Mouse (Mus musculus) MEL (cell line): ENCODE data around the gene Anxa10.

Source experiments
- CTCF ChIP-seq, 3 experiments: IDR thresholded peaks in 2 of 3; conservative IDR thresholded peaks in 1 of 3; 2 replicates each; pipeline ENCODE4 v1.5.1; 2011 to 2012; ENCODE audit warnings: low read length in 3 of 3, low read depth in 2 of 3, mild to moderate bottlenecking in 2 of 3, improper control_type of control experiment in 1 of 3, inconsistent platforms in 1 of 3, mixed read lengths in 1 of 3, moderate library complexity in 1 of 3; ENCODE audit not compliant: control insufficient read depth in 1 of 3, insufficient read depth in 1 of 3, poor library complexity in 1 of 3, severe bottlenecking in 1 of 3
- ELF1 ChIP-seq: IDR thresholded peaks from 2 replicates; pipeline ENCODE4 v1.6.1; 2014; ENCODE audit warnings: low read depth, mild to moderate bottlenecking, inconsistent platforms, low read length, improper control_type of control experiment, moderate library complexity
- EP300 ChIP-seq, 2 experiments: IDR thresholded peaks; 2 replicates each; pipeline ENCODE4 v1.6.1; 2011; ENCODE audit warnings: improper control_type of control experiment in 2 of 2, low read length in 2 of 2, low read depth in 1 of 2, mild to moderate bottlenecking in 1 of 2
- MEF2A ChIP-seq: IDR thresholded peaks from 2 replicates; pipeline ENCODE4 v1.6.1; 2014; ENCODE audit warnings: low read depth, mild to moderate bottlenecking, inconsistent platforms, low read length, improper control_type of control experiment; ENCODE audit not compliant: poor library complexity, insufficient replicate concordance, severe bottlenecking; ENCODE audit errors: extremely low read depth
- MXI1 ChIP-seq: IDR thresholded peaks from 2 replicates; pipeline ENCODE4 v1.6.1; 2011; ENCODE audit warnings: mild to moderate bottlenecking, low read depth, low read length, improper control_type of control experiment
- POLR2A ChIP-seq, 2 experiments: IDR thresholded peaks; 2 replicates each; pipeline ENCODE4 v1.6.1; 2011 to 2012; ENCODE audit warnings: low read length in 2 of 2, mild to moderate bottlenecking in 2 of 2, control low read depth in 1 of 2, improper control_type of control experiment in 1 of 2, low read depth in 1 of 2, moderate library complexity in 1 of 2; ENCODE audit not compliant: control insufficient read depth in 1 of 2, insufficient read depth in 1 of 2, poor library complexity in 1 of 2
- POLR2AphosphoS5 ChIP-seq: IDR thresholded peaks from 2 replicates; pipeline ENCODE4 v1.6.1; 2012; ENCODE audit warnings: low read depth, borderline replicate concordance, mild to moderate bottlenecking, inconsistent platforms, low read length, moderate library complexity, mixed read lengths
- RAD21 ChIP-seq: IDR thresholded peaks from 2 replicates; pipeline ENCODE4 v1.6.1; 2011; ENCODE audit warnings: mild to moderate bottlenecking, low read depth, low read length, improper control_type of control experiment
- RCOR1 ChIP-seq: IDR thresholded peaks from 2 replicates; pipeline ENCODE4 v1.6.1; 2012; ENCODE audit warnings: low read depth, mild to moderate bottlenecking, inconsistent platforms, low read length, improper control_type of control experiment
- SIN3A ChIP-seq: IDR thresholded peaks from 2 replicates; pipeline ENCODE4 v1.6.1; 2012; ENCODE audit warnings: low read length, improper control_type of control experiment, inconsistent platforms
- TBP ChIP-seq: IDR thresholded peaks from 2 replicates; pipeline ENCODE4 v1.8.0; 2011; ENCODE audit warnings: low read depth, low read length, improper control_type of control experiment
- USF1 ChIP-seq: IDR thresholded peaks from 2 replicates; pipeline ENCODE4 v1.6.1; 2014; ENCODE audit warnings: low read depth, mild to moderate bottlenecking, inconsistent platforms, low read length, improper control_type of control experiment, moderate library complexity

GRCm38 (mm10) chr8:62132662-62133366 is 9.9 kb upstream of the Anxa10 start:
- no peak for TF ChIP-seq MXI1
- TF ChIP-seq RCOR1, result no peak
- no peak for TF ChIP-seq CTCF (IDR thresholded peaks at IDR 0.05 in 2 of 3, conservative IDR thresholded peaks at IDR 0.05 in 1 of 3; ENCODE audit: control insufficient read depth in 1 of 3, insufficient read depth in 1 of 3, low read depth in 2 of 3, low read length in 3 of 3, poor library complexity in 1 of 3, severe bottlenecking in 1 of 3)
- TF ChIP-seq USF1, result no peak
- TF ChIP-seq POLR2A (IDR thresholded peaks at IDR 0.05; ENCODE audit: control insufficient read depth in 1 of 2, insufficient read depth in 1 of 2, low read depth in 1 of 2, low read length in 2 of 2, poor library complexity in 1 of 2), result no peak
- no peak for TF ChIP-seq TBP
- TF ChIP-seq RAD21, result no peak
- no peak for TF ChIP-seq MEF2A
- no peak for TF ChIP-seq SIN3A
- TF ChIP-seq ELF1, result no peak
- TF ChIP-seq EP300 (IDR thresholded peaks at IDR 0.05; ENCODE audit: low read depth in 1 of 2, low read length in 2 of 2), result no peak
- no peak for TF ChIP-seq POLR2AphosphoS5
